Mouse (Mus musculus): ENCODE results near the gene Ctnna3.

GRCm38 (mm10) chr10:64641576-64641975 is 1211.7 kb downstream of the Ctnna3 start:
- TF ChIP-seq POLR2A (IDR thresholded peaks at IDR 0.05; ENCODE audit: borderline replicate concordance, extremely low read depth, insufficient read depth, insufficient read length, poor library complexity, severe bottlenecking) = no peak
- no peak for TF ChIP-seq CTCF (IDR thresholded peaks at IDR 0.05; ENCODE audit: borderline replicate concordance, extremely low read depth, insufficient read depth, insufficient read length)

All from brain, embryonic 14.5 days (tissue).